Mouse (Mus musculus) embryonic stem cell, embryonic (primary cell): ENCODE results near the gene Wdr26.

Experiments
- CTCF ChIA-PET, 4 experiments: fragments of 300-600 bp in 2 of 4; fragments of 350-600 bp in 2 of 4; sonication (Branson Sonifier 250); formaldehyde crosslinking; loops; one replicate each; lab custom pipeline; 2022; ENCODE audit warnings: inconsistent platforms in 2 of 4; lab: Charles Lee
- POLR2A ChIA-PET, 4 experiments: fragments of 300-600 bp in 2 of 4; fragments of 350-600 bp in 2 of 4; sonication (Branson Sonifier 250); formaldehyde crosslinking; loops; one replicate each; lab custom pipeline; 2022; ENCODE audit warnings: antibody characterized with exemption in 4 of 4, inconsistent platforms in 1 of 4; lab: Charles Lee

Wdr26 gene

GRCm38 (mm10) chr1:181150431-181150826 is 61.4 kb downstream of the Wdr26 start:
- ChIA-PET CTCF (interaction anchor here in 2 of 4 experiments (0.6 to 0.7 kb wide), 2 partner anchors 50 to 528 kb away, joined by 3 read pairs; no protein-coding TSS in a partner anchor), POLR2A (interaction anchor here in 3 of 4 experiments (0.7 to 2.0 kb wide), 15 partner anchors 10 to 300 kb away, joined by 3 to 5 read pairs (median 4); partner anchors contain the start of genes Sde2 (in 1 of the 3) and Wdr26 (in 1 of the 3))

DNA sequence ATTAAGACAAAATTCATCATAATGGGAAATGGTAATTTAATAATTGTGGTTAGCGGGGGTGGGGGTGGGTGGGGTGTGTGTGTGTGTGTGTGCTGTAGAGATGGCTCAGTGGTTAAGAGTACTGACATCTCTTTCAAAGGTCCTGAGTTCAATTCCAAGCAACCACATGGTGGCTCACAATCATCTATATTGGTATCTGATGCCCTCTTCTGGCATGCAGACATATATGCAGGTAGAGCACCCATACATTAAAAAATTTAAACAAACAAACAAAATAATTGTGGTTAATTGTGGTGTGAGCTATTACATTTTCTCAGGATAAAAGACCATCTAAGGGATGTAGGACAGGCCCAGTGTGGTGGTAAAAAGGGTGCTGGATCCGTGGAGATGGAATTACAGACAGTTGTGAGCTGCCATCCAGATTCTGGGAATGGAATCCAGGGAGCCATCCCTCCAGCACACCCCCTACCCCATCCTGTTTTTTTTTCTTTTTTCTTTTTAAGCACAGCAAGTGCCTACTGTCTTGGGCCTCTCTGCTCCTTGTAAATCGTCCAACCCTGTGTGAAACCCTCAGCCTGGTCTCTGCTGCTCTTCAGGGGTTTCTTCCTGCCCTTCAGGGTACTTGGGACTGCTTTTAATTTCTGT is 62.3 kb downstream of the Wdr26 start:
- ChIA-PET CTCF (interaction anchor here in 1 of 4 experiments (0.6 kb wide), 1 partner anchor 38 kb away, joined by 4 read pairs; no protein-coding TSS in a partner anchor), POLR2A (interaction anchor here in 3 of 4 experiments (0.5 to 2.3 kb wide), 13 partner anchors 9 to 299 kb away, joined by 3 to 8 read pairs (median 4); partner anchors contain the start of gene Sde2 (in 1 of the 3))

GRCm38 (mm10) chr1:181148540-181148939 is 63.3 kb downstream of the Wdr26 start:
- POLR2A ChIA-PET = interaction anchor here in 2 of 4 experiments (0.6 to 2.3 kb wide), 17 partner anchors 12 to 805 kb away, joined by 3 to 14 read pairs (median 4); partner anchors contain the start of gene Sde2 (in 1 of the 2)

DNA sequence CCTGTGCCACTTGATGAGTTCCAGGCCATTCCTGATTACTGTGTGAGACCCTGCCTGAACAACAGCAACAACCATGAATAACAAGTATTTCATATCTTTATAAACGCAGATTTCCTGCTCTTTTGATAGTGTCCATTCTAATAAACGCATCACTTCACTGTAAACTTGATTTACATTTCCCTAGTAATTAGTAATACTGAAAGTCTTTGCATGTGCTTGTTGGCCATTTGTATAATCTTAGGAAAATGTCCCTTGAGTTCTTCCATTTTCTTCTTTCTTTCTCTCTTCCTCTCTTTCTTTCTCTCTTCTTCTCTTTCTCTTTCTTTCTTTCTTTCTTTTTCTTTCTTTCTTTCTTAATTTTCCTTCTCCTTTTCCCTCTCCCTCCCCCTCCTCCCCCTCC is 65.6 kb downstream of the Wdr26 start:
- ChIA-PET CTCF (interaction anchor here in 1 of 4 experiments (0.7 kb wide), 1 partner anchor 126 kb away, joined by 3 read pairs; no protein-coding TSS in a partner anchor), POLR2A (no interaction called here)

More at GRCm38 (mm10) chr1:181148540-181148939, 63.3 kb downstream of the Wdr26 start:
- CTCF ChIA-PET = interaction anchor here in 3 of 4 experiments (0.5 to 1.3 kb wide), 5 partner anchors 39 to 247 kb away, joined by 3 to 4 read pairs (median 3); no protein-coding TSS in a partner anchor

GRCm38 (mm10) chr1:181144966-181145365 is 66.8 kb downstream of the Wdr26 start:
- ChIA-PET POLR2A (interaction anchor here in 2 of 4 experiments (0.7 to 1.4 kb wide), 3 partner anchors 32 to 294 kb away, joined by 3 to 4 read pairs (median 4); partner anchors contain the start of gene Sde2 (in 1 of the 2)), CTCF (interaction anchor here in 1 of 4 experiments (0.5 to 0.6 kb wide), 2 partner anchors 118 to 230 kb away, joined by 5 to 10 read pairs; no protein-coding TSS in a partner anchor)

- CTCF ChIA-PET = interaction anchor here in 1 of 4 experiments (1.1 kb wide), 1 partner anchor 163 kb away, joined by 3 read pairs; no protein-coding TSS in a partner anchor
- POLR2A ChIA-PET = interaction anchor here (0.5 to 1.9 kb wide), 19 partner anchors 11 to 295 kb away, joined by 3 to 8 read pairs (median 3); partner anchors contain the start of genes Sde2 (in 3 of the 4) and Wdr26 (in 2 of the 4)
Measured at GRCm38 (mm10) chr1:181143950-181144836, 67.6 kb downstream of the Wdr26 start, which contains the start of the genes Nvl and Cnih4. Gene Nvl (minus strand): TSS chr1:181144204. Gene Cnih4 (plus strand): TSS chr1:181144693.

DNA sequence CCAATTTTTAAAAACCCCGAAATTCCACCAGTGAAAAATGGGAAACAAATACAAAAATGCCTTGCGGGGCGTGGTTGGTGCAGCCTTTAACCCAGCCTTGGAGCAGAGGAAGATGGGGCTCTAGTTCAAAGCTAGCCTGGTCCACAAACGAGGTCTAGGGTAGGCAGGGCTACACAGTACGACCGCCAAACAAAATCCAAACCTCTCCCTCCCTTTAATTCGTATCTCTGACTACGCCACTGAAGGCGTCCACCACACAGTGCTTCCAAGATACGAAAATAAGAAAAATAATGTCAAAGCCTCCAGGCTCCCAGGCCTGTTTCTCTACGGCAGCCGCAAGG is 68.2 kb downstream of the Wdr26 start:
- CTCF ChIA-PET = interaction anchor here in 1 of 4 experiments (1.1 kb wide), 1 partner anchor 162 kb away, joined by 3 read pairs; no protein-coding TSS in a partner anchor
- POLR2A ChIA-PET = interaction anchor here (0.5 to 1.9 kb wide), 22 partner anchors 10 to 440 kb away, joined by 3 to 9 read pairs (median 3); partner anchors contain the start of genes Sde2 (in 3 of the 4) and Wdr26 (in 2 of the 4)

GRCm38 (mm10) chr1:181138730-181139129 is 73.1 kb downstream of the Wdr26 start:
- ChIA-PET CTCF (no interaction called here), POLR2A (interaction anchor here in 1 of 4 experiments (0.5 to 1.4 kb wide), 3 partner anchors 10 to 157 kb away, joined by 3 to 4 read pairs (median 3); no protein-coding TSS in a partner anchor)

DNA sequence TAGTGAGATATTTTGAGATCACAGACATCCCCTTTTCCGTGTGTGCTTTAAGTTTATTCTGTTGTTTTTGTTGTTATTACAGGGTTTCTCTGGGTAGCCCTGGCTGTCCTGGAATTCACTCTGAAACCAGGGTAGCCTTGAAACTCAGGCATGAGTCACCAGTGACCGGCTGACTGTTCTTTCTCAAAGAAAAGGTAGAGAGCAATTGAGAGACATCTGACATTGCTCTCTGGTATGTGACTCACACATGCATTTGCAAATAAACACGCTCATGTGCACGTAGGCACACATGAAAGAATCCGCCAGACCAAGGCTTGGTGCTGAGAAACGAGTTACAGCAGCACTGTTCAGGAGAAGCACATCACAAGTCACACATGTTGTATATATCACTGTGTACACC is 79.9 kb downstream of the Wdr26 start:
- POLR2A ChIA-PET = interaction anchor here in 2 of 4 experiments (0.6 to 2.1 kb wide), 5 partner anchors 11 to 36 kb away, joined by 3 to 5 read pairs (median 4); no protein-coding TSS in a partner anchor
- CTCF ChIA-PET = no interaction called here

DNA sequence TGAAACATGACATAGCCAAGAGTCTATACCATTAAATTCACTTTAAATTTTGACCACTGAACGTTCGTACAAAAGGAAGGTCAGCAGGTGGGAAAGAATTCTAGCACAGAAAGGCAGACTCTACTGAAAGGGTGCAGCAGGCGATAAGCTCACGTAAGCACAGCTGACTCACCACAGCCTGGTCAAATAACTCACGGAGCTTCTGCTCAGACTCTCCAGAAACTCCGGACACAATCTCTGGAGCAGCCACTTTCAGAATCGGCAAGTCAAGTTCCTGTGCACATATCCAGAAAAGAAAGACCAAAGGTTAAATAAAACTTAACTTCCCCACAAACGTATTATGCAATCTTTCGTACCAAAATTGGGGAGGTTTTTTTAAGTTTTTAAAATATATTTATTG is 85.0 kb downstream of the Wdr26 start:
- ChIA-PET CTCF (no interaction called here), POLR2A (interaction anchor here in 1 of 4 experiments (0.6 to 1.0 kb wide), 3 partner anchors 13 to 71 kb away, joined by 3 to 4 read pairs (median 4); no protein-coding TSS in a partner anchor)

GRCm38 (mm10) chr1:181125916-181126315 is 85.9 kb downstream of the Wdr26 start:
- ChIA-PET CTCF (interaction anchor here in 1 of 4 experiments (0.8 kb wide), 1 partner anchor 105 kb away, joined by 3 read pairs; no protein-coding TSS in a partner anchor), POLR2A (interaction anchor here in 1 of 4 experiments (0.6 to 1.0 kb wide), 2 partner anchors 42 to 396 kb away, joined by 3 to 4 read pairs; no protein-coding TSS in a partner anchor)

DNA sequence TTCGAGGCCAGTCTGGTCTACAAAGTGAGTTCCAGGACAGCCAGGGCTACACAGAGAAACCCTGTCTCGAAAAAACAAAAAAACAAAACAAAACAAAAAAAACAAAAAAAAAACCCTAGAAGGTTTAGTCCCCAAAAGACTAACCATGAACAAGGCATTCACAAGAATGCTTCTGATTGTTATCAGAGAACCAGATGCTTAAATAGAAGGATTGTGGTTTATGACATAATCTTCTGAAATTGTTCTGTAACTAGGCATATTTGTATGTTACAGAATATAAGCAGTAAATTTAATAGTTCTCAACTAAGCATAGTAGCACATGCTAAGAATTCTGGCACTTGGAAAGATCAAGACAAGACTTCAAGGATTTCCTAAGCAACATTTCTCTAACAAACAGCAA is 87.7 kb downstream of the Wdr26 start:
- ChIA-PET POLR2A (no interaction called here), CTCF (no interaction called here)
